Mouse (Mus musculus): Measurements from ENCODE around the gene Phf21b.

- TF ChIP-seq MAFK (IDR thresholded peaks at IDR 0.05; ENCODE audit: insufficient replicate concordance, low read length) (no peak), MXI1 (IDR thresholded peaks at IDR 0.05; ENCODE audit: low read depth, low read length) (no peak), GABPA (IDR thresholded peaks at IDR 0.05; ENCODE audit: insufficient replicate concordance, low read depth, low read length) (no peak), POLR2A (IDR thresholded peaks at IDR 0.05; ENCODE audit: low read depth, low read length) (no peak), EP300 (IDR thresholded peaks at IDR 0.05; ENCODE audit: low read length) (no peak), TBP (conservative IDR thresholded peaks at IDR 0.05; ENCODE audit: low read depth, low read length) (no peak), CTCF (conservative IDR thresholded peaks at IDR 0.05 in 1 of 2, IDR thresholded peaks at IDR 0.05 in 1 of 2; ENCODE audit: low read depth in 2 of 2, low read length in 2 of 2) (no peak), ZMIZ1 (IDR thresholded peaks at IDR 0.05; ENCODE audit: low read depth, low read length) (no peak)
These were observed 18.0 kb downstream of the Phf21b start for GRCm38 (mm10) chr15:84837896-84838295.
